Mouse (Mus musculus) layer of hippocampus, adult 9-10 months (tissue): ENCODE data around the gene Slc15a2.

Experiments used
- DNase-seq: peaks from one replicate; pipeline ENCODE4 v3.0.0; 2022; ENCODE audit warnings: low spot score

Gene Slc15a2

GRCm38 (mm10) chr16:36784594-36785313 is at the start of gene Slc15a2:
Gene Slc15a2 (minus strand): TSS chr16:36784962.
- peak; percentile 17 for DNase-seq

- DNase-seq: no peak
Observed at GRCm38 (mm10) chr16:36828820-36829219, 44.1 kb upstream of the Slc15a2 start.

GRCm38 (mm10) chr16:36828054-36828786 is 43.5 kb upstream of the Slc15a2 start, which contains the start of gene Iqcb1:
Gene Iqcb1 (plus strand): TSS chr16:36828385.
- peak; percentile 16 for DNase-seq

DNA sequence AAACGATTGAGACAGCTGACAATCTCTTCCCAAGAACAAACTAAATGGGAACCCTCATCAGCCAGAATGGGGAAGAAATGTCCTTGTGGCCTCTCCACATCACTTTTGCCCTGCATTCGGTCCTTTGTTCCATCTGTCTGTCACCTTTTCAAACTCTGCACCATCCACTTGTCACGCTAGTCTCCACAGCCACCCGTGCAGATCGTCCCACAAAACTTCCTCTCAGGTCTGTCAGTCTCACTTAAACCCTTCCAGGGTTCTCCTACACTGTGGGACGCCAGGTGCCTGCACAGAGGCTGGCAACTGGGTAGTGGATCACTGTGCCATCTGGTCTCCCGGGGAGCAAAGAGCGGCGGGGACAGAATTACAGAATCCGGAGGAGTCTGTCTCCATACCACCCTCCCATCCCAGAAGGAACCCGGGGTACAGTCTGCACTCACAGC is 42.9 kb upstream of the Slc15a2 start:
- no peak for DNase-seq

- DNase-seq: no peak
Observed at GRCm38 (mm10) chr16:36821474-36821873, 36.7 kb upstream of the Slc15a2 start.

DNA sequence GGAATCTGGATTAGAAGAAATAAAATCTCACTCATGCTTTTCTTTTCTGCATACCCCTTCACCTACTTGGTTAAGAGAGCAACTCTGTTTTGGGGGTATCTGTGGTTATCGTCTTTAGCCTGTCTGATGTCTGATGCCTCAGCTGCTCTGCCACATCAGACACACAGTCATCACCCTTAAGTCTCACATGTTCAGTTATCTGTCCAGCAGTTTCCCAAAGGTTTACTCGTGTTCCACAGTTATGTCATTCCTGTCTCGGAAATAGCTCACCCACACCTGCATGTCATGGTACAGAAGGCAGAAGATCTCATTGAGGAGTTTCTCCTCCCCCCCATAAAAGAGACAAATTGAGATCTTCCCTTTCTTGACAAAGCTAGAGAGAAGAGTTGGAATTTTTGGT is 36.0 kb upstream of the Slc15a2 start:
- no peak for DNase-seq

DNA sequence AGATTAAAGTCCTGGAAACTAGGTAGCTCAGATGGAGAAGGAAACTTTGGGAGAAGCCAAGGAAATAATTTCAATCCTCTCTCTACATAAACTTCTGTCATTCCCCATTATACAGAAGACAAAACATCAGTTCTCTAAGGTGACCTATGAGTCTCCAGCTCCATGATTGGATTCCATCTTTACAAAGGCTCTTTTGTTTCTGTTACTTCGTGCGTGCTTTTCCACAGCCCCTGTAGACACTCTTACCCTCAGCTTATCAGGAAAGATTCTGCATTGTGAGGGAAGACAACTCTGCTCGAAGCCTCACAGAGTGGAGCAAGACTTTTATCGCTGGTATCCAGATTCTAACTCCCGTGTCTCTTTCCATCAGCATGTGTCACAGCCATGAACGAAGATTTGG is 35.3 kb upstream of the Slc15a2 start:
- no peak for DNase-seq

DNA sequence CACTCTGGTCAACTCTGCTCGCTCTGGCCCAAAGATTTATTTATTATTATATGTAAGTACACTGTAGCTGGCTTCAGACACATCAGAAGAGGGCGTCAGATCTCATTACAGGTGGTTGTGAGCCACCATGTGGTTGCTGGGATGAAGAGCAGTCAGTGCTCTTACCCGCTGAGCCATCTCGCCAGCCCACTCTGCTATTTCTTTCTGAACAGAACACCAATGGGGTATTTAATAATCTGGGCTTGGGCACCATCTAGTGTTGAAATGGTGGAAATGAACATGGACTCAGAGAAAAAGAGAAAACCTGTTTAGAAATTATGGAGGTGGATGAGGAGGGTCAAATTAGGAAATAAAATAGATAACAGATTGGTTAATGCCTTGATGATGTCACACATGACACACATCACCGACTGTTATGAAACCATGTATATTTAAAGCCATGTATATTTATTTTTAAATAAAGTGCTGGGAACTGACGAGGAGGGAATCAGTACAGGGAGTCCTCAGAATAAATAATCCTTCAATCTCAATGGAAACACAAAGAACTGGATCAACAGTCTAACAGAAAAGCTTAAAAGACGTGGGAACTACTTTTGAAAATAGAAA is 32.7 kb upstream of the Slc15a2 start:
- DNase-seq: peak; percentile 83

- no peak for DNase-seq
Observed at GRCm38 (mm10) chr16:36816916-36817315, 32.2 kb upstream of the Slc15a2 start.

- DNase-seq: no peak
Observed at GRCm38 (mm10) chr16:36813680-36814079, 28.9 kb upstream of the Slc15a2 start.

GRCm38 (mm10) chr16:36808616-36809015 is 23.9 kb upstream of the Slc15a2 start:
- no peak for DNase-seq

DNA sequence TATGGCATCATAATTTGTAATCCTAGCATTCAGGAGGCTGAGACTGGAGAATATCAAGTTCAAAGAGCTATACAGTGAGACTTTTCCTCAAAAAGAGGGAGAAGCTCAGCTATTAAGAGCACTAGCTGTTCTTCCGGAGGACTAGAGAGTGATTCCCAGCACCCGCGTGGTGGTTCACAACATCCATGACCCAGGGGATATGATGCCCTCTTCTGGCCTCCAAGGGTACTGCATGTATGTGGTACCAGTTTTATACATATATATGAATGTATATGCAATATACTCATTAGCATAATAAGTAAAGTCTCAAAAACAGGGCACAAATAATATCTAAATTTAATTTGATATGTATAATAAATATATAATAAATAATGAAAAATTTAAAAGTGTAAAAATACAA is 17.6 kb upstream of the Slc15a2 start:
- DNase-seq: no peak

GRCm38 (mm10) chr16:36798334-36798733 is 13.6 kb upstream of the Slc15a2 start:
- DNase-seq: no peak

- no peak for DNase-seq
Observed at GRCm38 (mm10) chr16:36794976-36795375, 10.2 kb upstream of the Slc15a2 start.

DNA sequence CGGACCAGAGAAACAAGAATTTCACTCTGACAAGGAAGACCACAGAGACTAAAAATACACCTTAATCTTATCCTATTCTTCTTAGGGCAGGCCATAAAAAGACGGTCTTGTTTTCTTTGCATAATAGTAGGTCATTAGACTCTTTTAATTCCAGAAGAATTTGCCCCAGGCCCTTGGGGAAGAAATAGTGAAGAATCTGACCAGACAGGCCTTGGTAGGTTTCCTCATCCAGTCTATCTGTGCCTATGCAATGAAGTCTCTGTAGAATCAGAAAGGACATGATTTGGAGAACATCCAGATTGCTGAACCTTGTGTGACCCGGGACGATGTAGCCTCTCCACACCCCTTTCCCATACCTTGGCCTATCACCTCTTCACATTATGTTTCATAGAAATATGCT is 5.4 kb upstream of the Slc15a2 start:
- DNase-seq: no peak

- DNase-seq: no peak
Observed at GRCm38 (mm10) chr16:36786466-36786865, 1.7 kb upstream of the Slc15a2 start.

DNA sequence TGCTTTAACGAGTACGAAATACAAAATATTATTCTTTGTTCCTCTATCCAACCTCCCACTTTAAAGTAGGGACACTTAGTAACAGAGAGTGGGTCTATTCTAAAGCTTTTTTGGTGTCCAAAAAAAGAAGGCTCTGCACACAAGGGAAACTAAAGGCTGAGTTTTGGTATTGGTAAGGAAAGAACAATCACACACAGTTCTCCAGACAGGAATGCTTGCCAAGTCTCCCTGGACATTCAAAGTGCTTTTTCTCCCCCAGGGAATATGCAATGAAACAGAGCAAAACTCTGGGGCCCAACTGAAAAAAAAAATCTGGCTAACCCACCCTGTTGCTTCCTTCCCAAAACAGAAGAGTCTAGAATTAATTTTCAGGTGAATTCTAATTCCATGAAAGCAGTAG is 616 bp downstream of the Slc15a2 start:
- DNase-seq: no peak

- DNase-seq: peak; percentile 17
Observed at GRCm38 (mm10) chr16:36775658-36776057, 9.1 kb downstream of the Slc15a2 start.

- no peak for DNase-seq
Observed at GRCm38 (mm10) chr16:36772996-36773395, 11.8 kb downstream of the Slc15a2 start.

DNA sequence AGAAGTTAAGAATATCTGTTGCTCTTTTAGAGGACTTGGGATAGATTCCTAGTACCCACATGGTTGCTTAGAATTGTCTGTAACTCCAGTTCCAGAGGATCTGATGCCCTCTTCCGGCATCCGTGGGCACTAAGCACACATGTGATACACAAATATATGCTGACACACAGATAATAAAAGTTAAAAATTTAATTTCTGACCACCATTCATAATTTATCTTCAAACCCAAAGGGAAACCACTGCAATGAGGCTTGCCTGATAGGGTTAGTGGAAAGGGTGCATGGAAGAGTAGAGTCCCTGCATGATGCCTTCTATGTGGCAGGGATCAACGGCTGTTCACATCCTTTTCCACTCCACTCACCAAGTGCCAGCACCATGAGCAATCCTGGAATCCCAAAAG is 13.1 kb downstream of the Slc15a2 start:
- no peak for DNase-seq

GRCm38 (mm10) chr16:36771244-36771643 is 13.5 kb downstream of the Slc15a2 start:
- DNase-seq: no peak

- no peak for DNase-seq
Observed at GRCm38 (mm10) chr16:36770830-36771229, 13.9 kb downstream of the Slc15a2 start.

- no peak for DNase-seq
Observed at GRCm38 (mm10) chr16:36770191-36770771, 14.5 kb downstream of the Slc15a2 start.
